Mouse (Mus musculus): ENCODE data around the gene Gpr18. TPM values are rescaled to one million over a fixed set of nuclear protein-coding genes. Genes with fewer than 3 reads are reported as not detected.
"Not testable (repeated sequence)": the region's sequence is repeated elsewhere in the genome, so short reads cannot be mapped to it uniquely, and the experiment has no call there.

The Gpr18 gene
- total RNA-seq, 2 experiments from 2014 or later: 0.28 to 0.29 TPM

DNA sequence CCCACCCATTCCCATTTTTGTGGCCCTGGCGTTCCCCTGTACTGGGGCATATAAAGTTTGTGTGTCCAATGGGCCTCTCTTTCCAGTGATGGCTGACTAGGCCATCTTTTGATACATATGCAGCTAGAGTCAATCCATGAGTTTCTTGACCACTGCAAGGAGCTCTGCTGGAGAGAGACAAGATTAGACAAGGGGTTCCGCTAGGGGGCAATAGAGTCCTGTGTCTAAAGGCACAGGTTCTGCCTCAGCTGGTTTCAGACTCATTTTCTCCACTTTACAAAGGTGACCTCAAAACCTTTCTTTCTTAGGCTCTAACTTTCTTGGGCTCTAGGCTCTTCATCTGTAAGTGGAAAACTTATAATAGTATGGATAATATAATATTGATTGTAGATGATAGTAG is 50.4 kb downstream of the Gpr18 start:
- intact Hi-C loops (cut with DNase I): loop anchor here (1.0 to 2.0 kb wide), 2 partner anchors 54 to 194 kb away; no protein-coding TSS in a partner anchor
- not testable (repeated sequence) for DNase-seq (ENCODE audit: low spot score)

Other genes starting within 250 kb of the Gpr18 start
- gene Dock9, start 117.9 kb downstream of the Gpr18 start, total RNA-seq (2021): 10 to 100 TPM; 28.7 to 34.2 TPM
- gene Ubac2, start 37.2 kb downstream of the Gpr18 start, total RNA-seq (2021): 10 to 100 TPM; 25.9 to 27.4 TPM
- 1 to 10 TPM; 1.4 to 1.6 TPM for gene Gpr183, start 49.4 kb upstream of the Gpr18 start, total RNA-seq (2021)
- gene Timm8a2, start 118.9 kb upstream of the Gpr18 start, total RNA-seq (2021): not detected
- gene Tm9sf2, start 191.3 kb upstream of the Gpr18 start, total RNA-seq (2021): 100 to 1,000 TPM; 122 to 129 TPM

Data from heart, postnatal 25 days (tissue).